Mouse (Mus musculus) midbrain, postnatal 0 days (tissue): ENCODE measurements around the gene Tff2. TPM values are rescaled to one million over a fixed set of nuclear protein-coding genes. Genes with fewer than 3 reads are reported as not detected.

ENCODE experiments used
- ATAC-seq: fragments of 200-750 bp; cut with Nextera tagmentation; 2 replicates; pipeline ENCODE4 v1.8.0; 2017; ENCODE audit warnings: moderate number of reproducible peaks, mild to moderate bottlenecking, moderate TSS enrichment, moderate library complexity; ENCODE audit not compliant: low FRiP score
- DNase-seq: peaks from one replicate; pipeline ENCODE4 v3.0.0-alpha.2; 2015; ENCODE audit warnings: low spot score
- H3K27ac ChIP-seq: fragments of 300-500 bp; sonication (generic); 2 replicates; pipeline ENCODE4 v1.5.1; 2014; ENCODE audit warnings: low read depth, mild to moderate bottlenecking, low read length, mixed read lengths
- H3K27me3 ChIP-seq: fragments of 300-500 bp; sonication (generic); 2 replicates; pipeline ENCODE4 v1.6.1; 2014; ENCODE audit warnings: low read length, control low read depth, mixed read lengths; ENCODE audit not compliant: insufficient read depth
- H3K36me3 ChIP-seq: fragments of 300-500 bp; sonication (generic); 2 replicates; pipeline ENCODE4 v1.6.1; 2014; ENCODE audit warnings: low read length, control low read depth, mixed read lengths; ENCODE audit not compliant: insufficient read depth
- H3K4me1 ChIP-seq: fragments of 300-500 bp; sonication (generic); 2 replicates; pipeline ENCODE4 v1.6.1; 2014; ENCODE audit warnings: mild to moderate bottlenecking, control low read depth, antibody characterized with exemption, low read length, mixed read lengths; ENCODE audit not compliant: insufficient read depth
- H3K4me2 ChIP-seq: fragments of 300-500 bp; sonication (generic); 2 replicates; pipeline ENCODE4 v1.6.1; 2014; ENCODE audit warnings: low read depth, mild to moderate bottlenecking, low read length, mixed read lengths; ENCODE audit not compliant: poor library complexity, severe bottlenecking
- H3K4me3 ChIP-seq: fragments of 300-500 bp; sonication (generic); 2 replicates; pipeline ENCODE4 v1.5.1; 2014; ENCODE audit warnings: low read depth, mild to moderate bottlenecking, low read length, moderate library complexity
- H3K9ac ChIP-seq: fragments of 300-500 bp; sonication (generic); replicated peaks from 2 replicates; pipeline ENCODE4 v1.6.1; 2014; ENCODE audit warnings: mild to moderate bottlenecking, low read length, moderate library complexity, mixed read lengths; ENCODE audit not compliant: poor library complexity, severe bottlenecking
- H3K9me3 ChIP-seq: fragments of 300-500 bp; sonication (generic); 2 replicates; pipeline ENCODE4 v1.6.1; 2016; ENCODE audit warnings: low read length, control low read depth
- CTCF ChIP-seq: IDR thresholded peaks from 2 replicates; pipeline ENCODE4 v1.5.1; 2016; ENCODE audit warnings: antibody characterized with exemption, mild to moderate bottlenecking
- WGBS: fragments of 180-500 bp; shearing (Covaris S2); extraction: QIAGEN DNeasy Blood & Tissue Kit; methylation state at CpG from one replicate; pipeline ENCODE4 v1.1.7; 2014; 5-methylcytosine and 5-hydroxymethylcytosine counted together
- polyA plus RNA-seq: library from polyadenylated mRNA; unstranded; fragments of >200 nt; fragmentation: Nextera tagmentation; extraction: Ambion mirVana; gene quantifications from 2 replicates; pipeline ENCODE4 v1.2.1, GENCODE M21; 2015
- total RNA-seq: library from RNA; depleted of rRNA; stranded (reverse); fragments of >200 nt; gene quantifications from 2 replicates; pipeline ENCODE4 v1.2.3, GENCODE M21; 2014; rRNA removed

Gene Tff2
- total RNA-seq (not detected in 2 replicates), polyA plus RNA-seq (not detected in 2 replicates)

- no peak for TF ChIP-seq CTCF
- Histone ChIP-seq H3K4me1 (no peaks in the 10 kb centered on the region), H3K27me3 (no peaks in the 10 kb centered on the region), H3K9ac (no peak within 1 kb of the TSS), H3K27ac (no peak within 1 kb of the TSS), H3K4me3 (no peak within 1 kb of the TSS), H3K36me3 (no peaks in the 10 kb centered on the region), H3K4me2 (no peak within 1 kb of the TSS), H3K9me3 (no peaks in the 10 kb centered on the region)
- ATAC-seq: no peak
- DNase-seq: peak; percentile 22
- 67% methylated on average over 15 of the region's 15 CpGs for WGBS
Observed at GRCm38 (mm10) chr17:31144040-31145037, at the start of gene Tff2. Gene Tff2 (minus strand): TSS chr17:31144282.

- no peaks in the 10 kb centered on the region for H3K36me3 ChIP-seq
- H3K9me3 ChIP-seq: no peaks in the 10 kb centered on the region
- H3K4me2 ChIP-seq: no peak overlapping the region
- H3K27ac ChIP-seq: no peak overlapping the region
- DNase-seq (no peak), ATAC-seq (no peak; the same call in 1 of the 2 replicates)
- H3K27me3 ChIP-seq: no peaks in the 10 kb centered on the region
- no peak overlapping the region for H3K4me3 ChIP-seq
- H3K4me1 ChIP-seq: 0 out of 2 replicates have a peak, but pooled peaks cover 4% of the 10 kb centered on the region
- no peak for TF ChIP-seq CTCF
- WGBS: 91% methylated on average over 9 of the region's 9 CpGs
- H3K9ac ChIP-seq: no peak overlapping the region
Observed at GRCm38 (mm10) chr17:31193360-31193759, 49.3 kb upstream of the Tff2 start.

GRCm38 (mm10) chr17:31192663-31193062 lies 48.6 kb upstream of the Tff2 start:
- DNase-seq (no peak), ATAC-seq (no peak)
- Histone ChIP-seq H3K27me3 (no peaks in the 10 kb centered on the region), H3K9me3 (no peaks in the 10 kb centered on the region), H3K4me2 (no peak overlapping the region), H3K27ac (no peak overlapping the region), H3K9ac (no peak overlapping the region), H3K4me1 (0 out of 2 replicates have a peak, but pooled peaks cover 4% of the 10 kb centered on the region), H3K36me3 (no peaks in the 10 kb centered on the region), H3K4me3 (no peak overlapping the region)
- 65% methylated on average over 2 of the region's 2 CpGs for WGBS
- TF ChIP-seq CTCF: no peak

- Histone ChIP-seq H3K27ac (no peak overlapping the region), H3K9me3 (no peaks in the 10 kb centered on the region), H3K4me2 (no peak overlapping the region), H3K36me3 (no peaks in the 10 kb centered on the region), H3K9ac (no peak overlapping the region), H3K27me3 (no peaks in the 10 kb centered on the region), H3K4me3 (no peak overlapping the region), H3K4me1 (0 out of 2 replicates have a peak, but pooled peaks cover 4% of the 10 kb centered on the region)
- no peak for DNase-seq
- WGBS: 74% methylated on average over 8 of the region's 8 CpGs
- no peak for ATAC-seq
- TF ChIP-seq CTCF: no peak
Observed at GRCm38 (mm10) chr17:31191825-31192224, 47.7 kb upstream of the Tff2 start.

- Histone ChIP-seq H3K36me3 (no peaks in the 10 kb centered on the region), H3K27me3 (no peaks in the 10 kb centered on the region), H3K27ac (no peak overlapping the region), H3K4me1 (no peaks in the 10 kb centered on the region), H3K4me3 (no peak overlapping the region), H3K4me2 (no peak overlapping the region), H3K9me3 (no peaks in the 10 kb centered on the region), H3K9ac (no peak overlapping the region)
- 22% methylated on average over 4 of the region's 4 CpGs for WGBS
- no peak for ATAC-seq
- peak; percentile 85 for DNase-seq
- TF ChIP-seq CTCF: peak; percentile 89
Observed at GRCm38 (mm10) chr17:31187370-31187769, 43.3 kb upstream of the Tff2 start.
